Mouse (Mus musculus): ENCODE data around the gene Gngt2.

- no peak for TF ChIP-seq CTCF (IDR thresholded peaks at IDR 0.05; ENCODE audit: low read depth)
- no peak for TF ChIP-seq EP300 (IDR thresholded peaks at IDR 0.05; ENCODE audit: low read depth)
These were observed 38.8 kb downstream of the Gngt2 start for GRCm38 (mm10) chr11:95875804-95876203.

Data from liver, postnatal 0 days (tissue).